Mouse (Mus musculus) kidney, postnatal 0 days (tissue): ENCODE results near the gene B3gnt6. TPM values are rescaled to one million over a fixed set of nuclear protein-coding genes. Genes with fewer than 3 reads are reported as not detected.

ENCODE experiments used
- ATAC-seq: fragments of 200-750 bp; cut with Nextera tagmentation; replicated peaks from 2 replicates; pipeline ENCODE4 v1.8.0; 2017; ENCODE audit warnings: low read depth, moderate number of reproducible peaks, moderate TSS enrichment, moderate library complexity; ENCODE audit not compliant: low FRiP score
- DNase-seq: peaks from one replicate; pipeline ENCODE4 v3.0.0-alpha.2; 2016; ENCODE audit warnings: low spot score
- H3K27ac ChIP-seq: fragments of 300-500 bp; sonication (generic); 2 replicates; pipeline ENCODE4 v1.5.1; 2014; ENCODE audit warnings: mild to moderate bottlenecking
- H3K27me3 ChIP-seq: fragments of 300-500 bp; sonication (generic); 2 replicates; pipeline ENCODE4 v1.6.1; 2014; ENCODE audit warnings: low read length, mixed read lengths; ENCODE audit not compliant: insufficient read depth
- H3K36me3 ChIP-seq: fragments of 300-500 bp; sonication (generic); 2 replicates; pipeline ENCODE4 v1.6.1; 2014; ENCODE audit warnings: low read length, mixed read lengths; ENCODE audit not compliant: insufficient read depth
- H3K4me1 ChIP-seq: fragments of 300-500 bp; sonication (generic); replicated peaks from 2 replicates; pipeline ENCODE4 v1.6.1; 2014; ENCODE audit warnings: antibody characterized with exemption, low read length, mixed read lengths; ENCODE audit not compliant: insufficient read depth
- H3K4me2 ChIP-seq: fragments of 300-500 bp; sonication (generic); 2 replicates; pipeline ENCODE4 v1.6.1; 2014; ENCODE audit warnings: mild to moderate bottlenecking, low read length, moderate library complexity, mixed read lengths
- H3K4me3 ChIP-seq: fragments of 300-500 bp; sonication (generic); replicated peaks from 2 replicates; pipeline ENCODE4 v1.5.1; 2014; ENCODE audit warnings: low read depth, low read length
- H3K9ac ChIP-seq: fragments of 300-500 bp; sonication (generic); 2 replicates; pipeline ENCODE4 v1.6.1; 2014; ENCODE audit warnings: low read depth, low read length
- H3K9me3 ChIP-seq: fragments of 300-500 bp; sonication (generic); replicated peaks from 2 replicates; pipeline ENCODE4 v1.6.1; 2016; ENCODE audit warnings: low read length, inconsistent platforms, mixed read lengths
- CTCF ChIP-seq: IDR thresholded peaks from 2 replicates; pipeline ENCODE4 v1.5.1; 2016; ENCODE audit warnings: antibody characterized with exemption, low read depth, mild to moderate bottlenecking, moderate library complexity
- WGBS: fragments of 180-500 bp; shearing (Covaris S2); extraction: QIAGEN DNeasy Blood & Tissue Kit; methylation state at CpG from one replicate; pipeline ENCODE4 v1.1.7; 2014; 5-methylcytosine and 5-hydroxymethylcytosine counted together
- polyA plus RNA-seq: library from polyadenylated mRNA; unstranded; fragments of >200 nt; fragmentation: Nextera tagmentation; extraction: Ambion mirVana; gene quantifications from 2 replicates; pipeline ENCODE4 v1.2.1, GENCODE M21; 2015

B3gnt6 gene
- polyA plus RNA-seq, 1 experiment from 2014 or later = 0.20 TPM

DNA sequence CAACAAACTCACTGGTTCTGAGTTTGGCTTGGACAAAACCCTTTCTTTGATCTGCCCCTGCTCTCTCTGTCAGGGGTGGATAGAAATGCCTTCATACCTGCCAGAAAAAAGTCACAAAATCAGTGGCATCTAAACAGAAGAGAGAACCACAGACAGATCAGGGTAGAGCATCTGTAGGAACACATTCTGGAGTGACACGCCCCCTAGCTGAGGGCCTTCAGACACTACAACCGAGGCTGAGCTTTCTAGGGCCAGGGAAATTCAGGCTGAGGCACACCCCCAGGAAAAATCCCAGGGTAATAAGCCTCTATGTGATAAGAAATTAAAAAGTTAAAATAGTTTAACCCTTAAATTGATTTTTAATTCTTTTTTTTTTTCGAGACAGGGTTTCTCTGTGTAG lies 45.9 kb downstream of the B3gnt6 start:
- Histone ChIP-seq H3K27ac (no peak overlapping the region), H3K4me1 (peaks cover 25% of the 10 kb centered on the region; the same call in 1 of the 2 replicates), H3K9me3 (no peaks in the 10 kb centered on the region), H3K27me3 (no peaks in the 10 kb centered on the region), H3K9ac (no peak overlapping the region), H3K36me3 (no peaks in the 10 kb centered on the region), H3K4me2 (no peak overlapping the region), H3K4me3 (no peak overlapping the region)
- no peak for DNase-seq
- WGBS = 54% methylated on average over 3 of the region's 3 CpGs
- no peak for ATAC-seq
- TF ChIP-seq CTCF = peak; percentile 49

DNA sequence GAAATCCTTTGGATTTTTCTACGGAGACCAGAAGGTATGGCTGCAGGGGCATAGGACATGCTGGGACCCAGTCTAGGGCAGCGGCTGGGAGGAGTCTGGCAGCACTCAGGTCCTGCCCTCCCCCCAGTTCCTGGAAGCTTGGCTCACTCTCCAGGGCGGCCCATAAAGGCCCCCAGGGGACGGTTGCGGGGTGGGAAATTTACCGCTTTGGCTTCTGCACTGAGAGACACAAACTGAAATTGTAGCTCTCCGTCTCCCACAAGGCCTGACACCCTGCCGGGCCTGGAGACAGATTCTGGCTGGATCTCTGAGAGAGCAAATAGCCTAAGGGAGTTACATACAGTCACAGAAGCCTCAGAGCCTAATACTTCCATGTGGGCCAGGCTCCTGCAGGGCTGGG lies 46.9 kb downstream of the B3gnt6 start:
- DNase-seq (peak; percentile 77), ATAC-seq (no peak)
- Histone ChIP-seq H3K9ac (no peak overlapping the region), H3K27ac (no peak overlapping the region), H3K27me3 (no peaks in the 10 kb centered on the region), H3K9me3 (no peaks in the 10 kb centered on the region), H3K4me1 (peaks cover 26% of the 10 kb centered on the region; the same call in 1 of the 2 replicates), H3K4me2 (no peak overlapping the region), H3K4me3 (no peak overlapping the region), H3K36me3 (no peaks in the 10 kb centered on the region)
- no peak for TF ChIP-seq CTCF
- WGBS = 34% methylated on average over 8 of the region's 8 CpGs

DNA sequence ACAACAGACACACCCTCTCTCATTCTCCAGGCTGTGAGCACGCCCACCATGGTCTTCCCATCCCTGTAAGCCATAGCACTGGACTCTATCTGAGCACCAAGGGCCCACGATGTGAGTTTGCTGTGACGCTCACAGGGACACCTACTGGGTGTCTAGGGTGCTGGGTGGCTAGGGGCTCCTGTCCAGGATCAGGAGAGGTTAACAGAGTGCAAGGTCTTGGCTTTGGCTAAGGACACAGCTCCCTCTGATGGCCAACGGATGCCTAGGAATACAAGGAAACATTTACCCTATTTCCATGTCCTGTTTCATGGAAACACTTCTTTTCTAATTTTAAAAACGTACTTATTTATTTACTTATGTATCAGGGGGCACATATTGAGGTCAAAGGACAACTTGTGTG lies 48.8 kb downstream of the B3gnt6 start:
- Histone ChIP-seq H3K4me1 (peaks cover 22% of the 10 kb centered on the region; the same call in 1 of the 2 replicates), H3K27ac (no peak overlapping the region), H3K9me3 (no peaks in the 10 kb centered on the region), H3K9ac (no peak overlapping the region), H3K36me3 (no peaks in the 10 kb centered on the region), H3K27me3 (no peaks in the 10 kb centered on the region), H3K4me3 (no peak overlapping the region), H3K4me2 (no peak overlapping the region)
- 51% methylated on average over 5 of the region's 5 CpGs for WGBS
- no peak for DNase-seq
- no peak for ATAC-seq
- TF ChIP-seq CTCF = peak; percentile 65

DNA sequence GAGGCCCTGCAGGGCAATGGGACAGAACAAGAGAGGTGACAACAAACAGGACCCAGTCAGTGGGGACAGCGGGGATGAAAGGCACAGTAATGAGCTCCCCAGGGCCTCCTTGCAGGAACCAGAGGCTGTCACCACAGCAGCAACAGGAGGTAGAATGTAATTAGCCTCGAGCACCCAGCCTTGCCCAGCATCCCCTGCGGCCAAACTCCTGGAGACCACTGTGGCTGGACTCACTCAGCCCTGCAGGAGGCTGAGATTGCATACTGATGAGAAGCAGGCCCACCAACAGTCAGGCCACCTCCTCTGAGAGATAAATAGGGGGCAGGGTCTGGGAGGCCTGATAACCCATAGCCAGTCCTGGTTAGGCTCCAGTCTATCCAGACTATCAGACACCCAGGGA lies 49.5 kb downstream of the B3gnt6 start:
- ATAC-seq (no peak), DNase-seq (no peak)
- no peaks in the 10 kb centered on the region for H3K36me3 ChIP-seq
- H3K9ac ChIP-seq = no peak overlapping the region
- H3K27ac ChIP-seq = no peak overlapping the region
- H3K4me1 ChIP-seq = peaks cover 22% of the 10 kb centered on the region; the same call in 1 of the 2 replicates
- WGBS = 39% methylated on average over 3 of the region's 3 CpGs
- H3K4me2 ChIP-seq = no peak overlapping the region
- TF ChIP-seq CTCF = no peak
- H3K9me3 ChIP-seq = no peaks in the 10 kb centered on the region
- H3K4me3 ChIP-seq = no peak overlapping the region
- no peaks in the 10 kb centered on the region for H3K27me3 ChIP-seq

DNA sequence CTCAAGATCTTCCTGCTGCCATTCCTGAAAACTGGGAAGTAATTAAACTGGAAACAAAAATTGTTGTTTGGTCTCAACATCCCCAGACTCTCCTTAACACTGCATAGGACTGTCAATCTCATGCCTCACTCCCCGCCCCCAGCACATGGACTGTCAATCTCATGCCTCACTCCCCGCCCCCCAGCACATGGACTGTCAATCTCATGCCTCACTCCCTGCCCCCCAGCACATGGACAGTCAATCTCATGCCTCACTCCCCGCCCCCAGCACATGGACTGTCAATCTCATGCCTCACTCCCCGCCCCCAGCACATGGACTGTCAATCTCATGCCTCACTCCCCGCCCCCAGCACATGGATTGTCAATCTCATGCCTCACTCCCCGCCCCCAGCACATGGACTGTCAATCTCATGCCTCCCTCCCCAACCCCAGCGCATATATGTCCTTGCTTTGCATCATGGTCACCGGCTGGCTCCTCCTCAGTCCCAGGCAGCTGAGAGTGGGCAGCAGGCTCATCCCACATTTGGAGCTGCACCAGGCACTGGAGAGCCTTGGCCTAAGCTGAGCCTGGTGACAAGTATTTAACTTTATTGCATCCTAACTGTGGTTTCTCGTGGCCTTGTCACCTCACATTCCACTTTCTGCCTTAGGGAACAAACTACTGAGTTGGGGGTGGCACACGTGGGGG lies 50.4 kb downstream of the B3gnt6 start:
- Histone ChIP-seq H3K36me3 (no peaks in the 10 kb centered on the region), H3K4me3 (no peak overlapping the region), H3K4me2 (no peak overlapping the region), H3K9ac (no peak overlapping the region), H3K27me3 (no peaks in the 10 kb centered on the region), H3K9me3 (no peaks in the 10 kb centered on the region), H3K4me1 (peaks cover 22% of the 10 kb centered on the region; the same call in 1 of the 2 replicates), H3K27ac (0 out of 2 replicates have a peak overlapping the region, but pooled peaks have one; percentile 3)
- WGBS = 70% methylated on average over 10 of the region's 10 CpGs
- DNase-seq = no peak
- ATAC-seq = no peak
- TF ChIP-seq CTCF = no peak

DNA sequence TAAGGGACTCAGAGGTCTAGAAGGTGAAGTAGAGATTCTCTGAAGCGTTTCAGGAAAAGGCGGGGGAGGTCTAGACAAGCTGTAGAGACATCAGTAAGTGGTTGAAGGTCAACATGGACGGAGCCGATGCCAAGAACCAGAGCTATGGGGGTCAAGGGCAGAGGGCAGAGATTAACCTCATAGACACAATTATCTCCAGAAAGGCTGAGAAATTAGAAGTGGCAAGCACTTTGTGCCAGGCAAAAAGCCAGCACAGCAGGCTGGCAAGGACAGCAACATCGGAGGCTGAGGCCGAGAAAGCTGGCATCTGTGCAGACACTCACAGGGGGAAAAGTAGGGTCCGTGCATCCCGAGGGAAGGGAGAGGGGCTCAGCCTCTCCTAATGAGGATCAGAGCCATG lies 51.5 kb downstream of the B3gnt6 start:
- no peak for DNase-seq
- 54% methylated on average over 8 of the region's 8 CpGs for WGBS
- ATAC-seq = no peak

More for the DNA sequence above, 51.5 kb downstream of the B3gnt6 start:
- Histone ChIP-seq H3K27ac (0 out of 2 replicates have a peak overlapping the region, but pooled peaks have one; percentile 19), H3K4me1 (peaks cover 19% of the 10 kb centered on the region; the same call in 1 of the 2 replicates), H3K9me3 (no peaks in the 10 kb centered on the region), H3K9ac (no peak overlapping the region), H3K4me3 (no peak overlapping the region), H3K27me3 (no peaks in the 10 kb centered on the region), H3K36me3 (no peaks in the 10 kb centered on the region), H3K4me2 (no peak overlapping the region)
- TF ChIP-seq CTCF = no peak
